Mouse (Mus musculus) neural tube, embryonic 15.5 days (tissue): ENCODE results near the gene Atm. TPM values are rescaled to one million over a fixed set of nuclear protein-coding genes. Genes with fewer than 3 reads are reported as not detected.

Source experiments
- ATAC-seq: fragments of 200-750 bp; cut with Nextera tagmentation; 2 replicates; pipeline ENCODE4 v1.8.0; 2017; ENCODE audit warnings: mild to moderate bottlenecking, moderate TSS enrichment, moderate library complexity; ENCODE audit not compliant: low FRiP score
- H3K27ac ChIP-seq: fragments of 300-500 bp; sonication (generic); replicated peaks from 2 replicates; pipeline ENCODE4 v1.5.1; 2015; ENCODE audit warnings: mild to moderate bottlenecking, inconsistent platforms
- H3K27me3 ChIP-seq: fragments of 300-500 bp; sonication (generic); replicated peaks from 2 replicates; pipeline ENCODE4 v1.6.1; 2015; ENCODE audit warnings: inconsistent platforms
- H3K36me3 ChIP-seq: fragments of 300-500 bp; sonication (generic); 2 replicates; pipeline ENCODE4 v1.6.1; 2015; ENCODE audit warnings: inconsistent platforms
- H3K4me1 ChIP-seq: fragments of 300-500 bp; sonication (generic); 2 replicates; pipeline ENCODE4 v1.6.1; 2015; ENCODE audit warnings: inconsistent platforms
- H3K4me2 ChIP-seq: fragments of 300-500 bp; sonication (generic); 2 replicates; pipeline ENCODE4 v1.6.1; 2015; ENCODE audit warnings: inconsistent platforms, mild to moderate bottlenecking, moderate library complexity
- H3K4me3 ChIP-seq: fragments of 300-500 bp; sonication (generic); replicated peaks from 2 replicates; pipeline ENCODE4 v1.5.1; 2015; ENCODE audit warnings: mild to moderate bottlenecking, inconsistent platforms
- H3K9ac ChIP-seq: fragments of 300-500 bp; sonication (generic); replicated peaks from 2 replicates; pipeline ENCODE4 v1.6.1; 2015; ENCODE audit warnings: mild to moderate bottlenecking, inconsistent platforms
- H3K9me3 ChIP-seq: fragments of 300-500 bp; sonication (generic); replicated peaks from 2 replicates; pipeline ENCODE4 v1.6.1; 2016; ENCODE audit warnings: inconsistent platforms
- WGBS: fragments of 180-500 bp; shearing (Covaris S2); methylation state at CpG from one replicate; pipeline ENCODE4 v1.1.7; 2015; ENCODE audit warnings: mixed read lengths; 5-methylcytosine and 5-hydroxymethylcytosine counted together
- polyA plus RNA-seq: library from polyadenylated mRNA; unstranded; fragments of >200 nt; fragmentation: Nextera tagmentation; extraction: Ambion mirVana; gene quantifications from 2 replicates; pipeline ENCODE4 v1.2.1, GENCODE M21; 2015

Atm gene
- polyA plus RNA-seq, 1 experiment from 2014 or later: 9.2 TPM

GRCm38 (mm10) chr9:53404753-53405722 is 131.5 kb downstream of the Atm start:
- Histone ChIP-seq H3K36me3 (no peaks in the 10 kb centered on the region), H3K4me3 (peak overlapping the region; percentile 39), H3K9ac (peak overlapping the region; percentile 46), H3K9me3 (no peaks in the 10 kb centered on the region), H3K4me1 (peaks cover 35% of the 10 kb centered on the region), H3K27ac (peak overlapping the region; percentile 87), H3K27me3 (no peaks in the 10 kb centered on the region), H3K4me2 (peak overlapping the region; percentile 61)
- ATAC-seq: peak; percentile 94
- 20% methylated on average over 21 of the region's 21 CpGs for WGBS

GRCm38 (mm10) chr9:53404050-53404752 is 132.3 kb downstream of the Atm start:
- Histone ChIP-seq H3K4me3 (no peak overlapping the region), H3K4me2 (no peak overlapping the region), H3K36me3 (no peaks in the 10 kb centered on the region), H3K9ac (no peak overlapping the region), H3K27ac (no peak overlapping the region), H3K27me3 (no peaks in the 10 kb centered on the region), H3K4me1 (peaks cover 35% of the 10 kb centered on the region), H3K9me3 (no peaks in the 10 kb centered on the region)
- WGBS: 74% methylated on average over 6 of the region's 6 CpGs
- no peak for ATAC-seq

- ATAC-seq: no peak
- no peaks in the 10 kb centered on the region for H3K9me3 ChIP-seq
- peaks cover 35% of the 10 kb centered on the region for H3K4me1 ChIP-seq
- peak overlapping the region; percentile 47 for H3K4me2 ChIP-seq
- peak overlapping the region; percentile 14 for H3K27ac ChIP-seq
- H3K27me3 ChIP-seq: no peaks in the 10 kb centered on the region
- no peak overlapping the region for H3K4me3 ChIP-seq
- H3K9ac ChIP-seq: no peak overlapping the region
- no peaks in the 10 kb centered on the region for H3K36me3 ChIP-seq
- 41% methylated on average over 8 of the region's 8 CpGs for WGBS
Measured at GRCm38 (mm10) chr9:53402991-53403390, 133.5 kb downstream of the Atm start.

GRCm38 (mm10) chr9:53402291-53402711 is 134.2 kb downstream of the Atm start, which contains the start of gene 4930550C14Rik:
TSS of gene 4930550C14Rik (plus strand) at chr9:53402325.
- H3K4me2 ChIP-seq: peak within 1 kb of the TSS; percentile 47
- WGBS: 5% methylated on average over 11 of the region's 11 CpGs
- H3K4me3 ChIP-seq: no peak within 1 kb of the TSS

GRCm38 (mm10) chr9:53401146-53401545 is 135.4 kb downstream of the Atm start:
- WGBS: 86% methylated on average over 8 of the region's 8 CpGs
- peaks cover 35% of the 10 kb centered on the region for H3K4me1 ChIP-seq
- no peak for ATAC-seq
- no peaks in the 10 kb centered on the region for H3K9me3 ChIP-seq
- no peaks in the 10 kb centered on the region for H3K36me3 ChIP-seq
- H3K27me3 ChIP-seq: no peaks in the 10 kb centered on the region
- no peak overlapping the region for H3K27ac ChIP-seq
- no peak overlapping the region for H3K4me2 ChIP-seq
- H3K9ac ChIP-seq: no peak overlapping the region
- H3K4me3 ChIP-seq: no peak overlapping the region

More at GRCm38 (mm10) chr9:53402291-53402711, 134.2 kb downstream of the Atm start, which contains the start of gene 4930550C14Rik:
- Histone ChIP-seq H3K36me3 (no peaks in the 10 kb centered on the region), H3K27me3 (no peaks in the 10 kb centered on the region), H3K9ac (no peak within 1 kb of the TSS), H3K4me1 (peaks cover 35% of the 10 kb centered on the region), H3K9me3 (no peaks in the 10 kb centered on the region), H3K27ac (peak within 1 kb of the TSS; percentile 14)
- ATAC-seq: no peak

GRCm38 (mm10) chr9:53400696-53401095 is 135.8 kb downstream of the Atm start:
- WGBS: 72% methylated on average over 4 of the region's 4 CpGs
- no peaks in the 10 kb centered on the region for H3K36me3 ChIP-seq
- no peak overlapping the region for H3K27ac ChIP-seq
- ATAC-seq: no peak
- no peak overlapping the region for H3K4me2 ChIP-seq
- H3K27me3 ChIP-seq: no peaks in the 10 kb centered on the region
- no peak overlapping the region for H3K4me3 ChIP-seq
- H3K4me1 ChIP-seq: peaks cover 31% of the 10 kb centered on the region
- H3K9ac ChIP-seq: no peak overlapping the region
- no peaks in the 10 kb centered on the region for H3K9me3 ChIP-seq

GRCm38 (mm10) chr9:53399537-53399936 is 137.0 kb downstream of the Atm start:
- WGBS: 96% methylated on average over 8 of the region's 8 CpGs
- no peak overlapping the region for H3K4me3 ChIP-seq
- H3K36me3 ChIP-seq: no peaks in the 10 kb centered on the region
- H3K4me2 ChIP-seq: no peak overlapping the region
- no peak overlapping the region for H3K27ac ChIP-seq
- no peaks in the 10 kb centered on the region for H3K9me3 ChIP-seq
- H3K4me1 ChIP-seq: peaks cover 20% of the 10 kb centered on the region
- no peak for ATAC-seq
- no peak overlapping the region for H3K9ac ChIP-seq
- no peaks in the 10 kb centered on the region for H3K27me3 ChIP-seq

GRCm38 (mm10) chr9:53398388-53398700 is 138.2 kb downstream of the Atm start:
- ATAC-seq: no peak
- no peak overlapping the region for H3K4me3 ChIP-seq
- peaks cover 17% of the 10 kb centered on the region for H3K4me1 ChIP-seq
- H3K27ac ChIP-seq: no peak overlapping the region
- WGBS: 13% methylated on average over 5 of the region's 5 CpGs
- no peak overlapping the region for H3K9ac ChIP-seq
- no peak overlapping the region for H3K4me2 ChIP-seq
- H3K27me3 ChIP-seq: no peaks in the 10 kb centered on the region
- H3K9me3 ChIP-seq: no peaks in the 10 kb centered on the region
- H3K36me3 ChIP-seq: no peaks in the 10 kb centered on the region

- no peak for ATAC-seq
- no peak overlapping the region for H3K4me3 ChIP-seq
Measured at GRCm38 (mm10) chr9:53397685-53398387, 138.7 kb downstream of the Atm start.

GRCm38 (mm10) chr9:53390136-53390535 is 146.4 kb downstream of the Atm start:
- WGBS: 87% methylated on average over 7 of the region's 7 CpGs
- no peak overlapping the region for H3K9ac ChIP-seq
- H3K36me3 ChIP-seq: no peaks in the 10 kb centered on the region
- no peak overlapping the region for H3K4me2 ChIP-seq
- H3K4me3 ChIP-seq: no peak overlapping the region
- peaks cover 4% of the 10 kb centered on the region; the same call in 1 of the 2 replicates for H3K4me1 ChIP-seq
- no peak overlapping the region for H3K27ac ChIP-seq
- H3K9me3 ChIP-seq: no peaks in the 10 kb centered on the region
- ATAC-seq: no peak
- H3K27me3 ChIP-seq: no peaks in the 10 kb centered on the region

More at GRCm38 (mm10) chr9:53397685-53398387, 138.7 kb downstream of the Atm start:
- H3K27me3 ChIP-seq: no peaks in the 10 kb centered on the region
- H3K4me2 ChIP-seq: no peak overlapping the region
- no peaks in the 10 kb centered on the region for H3K9me3 ChIP-seq
- H3K4me1 ChIP-seq: peaks cover 11% of the 10 kb centered on the region
- H3K36me3 ChIP-seq: no peaks in the 10 kb centered on the region
- H3K9ac ChIP-seq: no peak overlapping the region
- WGBS: 85% methylated on average over 13 of the region's 13 CpGs
- no peak overlapping the region for H3K27ac ChIP-seq
